Mouse (Mus musculus) limb, embryonic 14.5 days (tissue): Measurements from ENCODE around the gene Tns1. TPM values are rescaled to one million over a fixed set of nuclear protein-coding genes. Genes with fewer than 3 reads are reported as not detected.
A peak's percentile ranks its signal among the peaks of the same experiment; 100 is the strongest.

Experiments
- ATAC-seq: fragments of 200-750 bp; cut with Nextera tagmentation; 2 replicates; pipeline ENCODE4 v1.8.0; 2017; ENCODE audit warnings: low read depth, moderate number of reproducible peaks, moderate TSS enrichment; ENCODE audit not compliant: low FRiP score
- DNase-seq: peaks from one replicate; pipeline ENCODE4 v3.0.0-alpha.2; 2015; ENCODE audit warnings: low spot score
- H3K27ac ChIP-seq: fragments of 300-500 bp; sonication (generic); replicated peaks from 2 replicates; pipeline ENCODE4 v1.5.1; 2014; ENCODE audit warnings: low read depth, mild to moderate bottlenecking, low read length, moderate library complexity, mixed read lengths
- H3K27me3 ChIP-seq: fragments of 300-500 bp; sonication (generic); 2 replicates; pipeline ENCODE4 v1.6.1; 2014; ENCODE audit warnings: low read length, mixed read lengths; ENCODE audit not compliant: control insufficient read depth, insufficient read depth
- H3K36me3 ChIP-seq: fragments of 300-500 bp; sonication (generic); 2 replicates; pipeline ENCODE4 v1.6.1; 2014; ENCODE audit warnings: mild to moderate bottlenecking, low read length, moderate library complexity, mixed read lengths; ENCODE audit not compliant: control insufficient read depth, insufficient read depth
- H3K4me1 ChIP-seq: fragments of 300-500 bp; sonication (generic); 2 replicates; pipeline ENCODE4 v1.6.1; 2014; ENCODE audit warnings: antibody characterized with exemption, low read length, mixed read lengths; ENCODE audit not compliant: control insufficient read depth, insufficient read depth
- H3K4me2 ChIP-seq: fragments of 300-500 bp; sonication (generic); replicated peaks from 2 replicates; pipeline ENCODE4 v1.6.1; 2014; ENCODE audit warnings: low read depth, mild to moderate bottlenecking, low read length, moderate library complexity; ENCODE audit not compliant: severe bottlenecking
- H3K4me3 ChIP-seq: fragments of 300-500 bp; sonication (generic); replicated peaks from 2 replicates; pipeline ENCODE4 v1.5.1; 2014; ENCODE audit warnings: low read length
- H3K9ac ChIP-seq: fragments of 300-500 bp; sonication (generic); 2 replicates; pipeline ENCODE4 v1.6.1; 2014; ENCODE audit warnings: mild to moderate bottlenecking, low read depth, low read length, moderate library complexity; ENCODE audit not compliant: severe bottlenecking
- H3K9me3 ChIP-seq: fragments of 300-500 bp; sonication (generic); 2 replicates; pipeline ENCODE4 v1.6.1; 2016; ENCODE audit warnings: low read length; ENCODE audit not compliant: control insufficient read depth
- POLR2A ChIP-seq: fragments of 200-500 bp; IDR thresholded peaks from 2 replicates; pipeline ENCODE4 v1.8.0; 2012; ENCODE audit warnings: inconsistent platforms, mild to moderate bottlenecking, moderate library complexity, borderline replicate concordance; ENCODE audit not compliant: insufficient read depth, insufficient read length; ENCODE audit errors: extremely low read depth
- WGBS: fragments of 180-500 bp; shearing (Covaris S2); extraction: QIAGEN DNeasy Blood & Tissue Kit; methylation state at CpG from one replicate; pipeline ENCODE4 v1.1.7; 2014; 5-methylcytosine and 5-hydroxymethylcytosine counted together
- polyA plus RNA-seq, 2 experiments: library from polyadenylated mRNA; depleted of rRNA in 1 of 2; stranded (reverse) in 1 of 2; unstranded in 1 of 2; fragments of >200 nt; fragmentation: Nextera tagmentation in 1 of 2; extraction: Ambion mirVana in 1 of 2; gene quantifications; 2 replicates each; pipeline versions ENCODE4 v1.2.1 to v1.2.3; 2012 to 2014

Tns1 gene
- polyA plus RNA-seq, 2 experiments = 38.0 to 51.3 TPM

- Histone ChIP-seq H3K27ac (peak overlapping the region; percentile 96), H3K9ac (peak overlapping the region; percentile 49), H3K4me1 (peaks cover 36% of the 10 kb centered on the region), H3K36me3 (peaks cover 2% of the 10 kb centered on the region; the same call in 1 of the 2 replicates), H3K9me3 (no peaks in the 10 kb centered on the region), H3K27me3 (no peaks in the 10 kb centered on the region), H3K4me2 (peak overlapping the region; percentile 41), H3K4me3 (peak overlapping the region; percentile 22)
- 9% methylated on average over 12 of the region's 12 CpGs for WGBS
- ATAC-seq (peak; percentile 89), DNase-seq (peak; percentile 93)
- TF ChIP-seq POLR2A = no peak
Observed at GRCm38 (mm10) chr1:73962668-73963371, 161.4 kb downstream of the Tns1 start.

GRCm38 (mm10) chr1:73962049-73962448 is 162.2 kb downstream of the Tns1 start:
- no peak for TF ChIP-seq POLR2A
- Histone ChIP-seq H3K27me3 (no peaks in the 10 kb centered on the region), H3K4me2 (peak overlapping the region; percentile 41), H3K4me3 (peak overlapping the region; percentile 22; the same call in 1 of the 2 replicates), H3K36me3 (no peaks in the 10 kb centered on the region; the same call in 1 of the 2 replicates), H3K9ac (no peak overlapping the region), H3K27ac (peak overlapping the region; percentile 96; the same call in 1 of the 2 replicates), H3K4me1 (peaks cover 37% of the 10 kb centered on the region), H3K9me3 (no peaks in the 10 kb centered on the region)
- 88% methylated on average over 5 of the region's 5 CpGs for WGBS
- DNase-seq (no peak), ATAC-seq (no peak)

DNA sequence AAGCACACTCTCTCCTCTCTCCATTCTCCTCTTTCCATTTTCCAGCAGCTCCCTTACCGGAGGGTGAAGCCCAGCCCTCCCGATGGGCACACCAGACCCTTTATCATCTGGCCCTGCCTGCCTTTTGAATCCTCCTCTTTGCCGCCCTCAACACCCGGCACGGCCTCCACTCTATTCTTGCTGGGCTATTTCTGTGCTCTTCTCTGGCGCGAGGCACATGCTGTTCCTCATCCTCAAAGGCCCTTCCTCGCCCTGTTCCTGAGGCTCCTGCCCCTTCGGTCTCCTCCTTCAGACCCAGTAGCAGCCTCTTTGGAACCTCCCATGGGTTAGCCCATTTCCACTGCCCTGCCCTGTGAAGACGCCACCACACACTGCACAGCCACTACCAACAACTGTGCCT is 164.5 kb downstream of the Tns1 start:
- H3K27me3 ChIP-seq = no peaks in the 10 kb centered on the region
- TF ChIP-seq POLR2A = no peak
- peaks cover 57% of the 10 kb centered on the region for H3K4me1 ChIP-seq
- H3K4me3 ChIP-seq = no peak overlapping the region
- no peaks in the 10 kb centered on the region; the same call in 1 of the 2 replicates for H3K36me3 ChIP-seq
- ATAC-seq = no peak
- H3K9me3 ChIP-seq = no peaks in the 10 kb centered on the region
- H3K27ac ChIP-seq = no peak overlapping the region
- whole genome bisulfite sequencing = 96% methylated on average over 10 of the region's 10 CpGs
- no peak overlapping the region for H3K9ac ChIP-seq
- DNase-seq = no peak
- H3K4me2 ChIP-seq = no peak overlapping the region

GRCm38 (mm10) chr1:73959344-73959743 is 164.9 kb downstream of the Tns1 start:
- Histone ChIP-seq H3K9ac (no peak overlapping the region), H3K27ac (no peak overlapping the region), H3K27me3 (no peaks in the 10 kb centered on the region), H3K4me2 (no peak overlapping the region), H3K4me3 (no peak overlapping the region), H3K9me3 (no peaks in the 10 kb centered on the region), H3K36me3 (no peaks in the 10 kb centered on the region; the same call in 1 of the 2 replicates), H3K4me1 (peaks cover 56% of the 10 kb centered on the region)
- ATAC-seq = no peak
- TF ChIP-seq POLR2A = no peak
- 89% methylated on average over 6 of the region's 6 CpGs for WGBS
- no peak for DNase-seq

DNA sequence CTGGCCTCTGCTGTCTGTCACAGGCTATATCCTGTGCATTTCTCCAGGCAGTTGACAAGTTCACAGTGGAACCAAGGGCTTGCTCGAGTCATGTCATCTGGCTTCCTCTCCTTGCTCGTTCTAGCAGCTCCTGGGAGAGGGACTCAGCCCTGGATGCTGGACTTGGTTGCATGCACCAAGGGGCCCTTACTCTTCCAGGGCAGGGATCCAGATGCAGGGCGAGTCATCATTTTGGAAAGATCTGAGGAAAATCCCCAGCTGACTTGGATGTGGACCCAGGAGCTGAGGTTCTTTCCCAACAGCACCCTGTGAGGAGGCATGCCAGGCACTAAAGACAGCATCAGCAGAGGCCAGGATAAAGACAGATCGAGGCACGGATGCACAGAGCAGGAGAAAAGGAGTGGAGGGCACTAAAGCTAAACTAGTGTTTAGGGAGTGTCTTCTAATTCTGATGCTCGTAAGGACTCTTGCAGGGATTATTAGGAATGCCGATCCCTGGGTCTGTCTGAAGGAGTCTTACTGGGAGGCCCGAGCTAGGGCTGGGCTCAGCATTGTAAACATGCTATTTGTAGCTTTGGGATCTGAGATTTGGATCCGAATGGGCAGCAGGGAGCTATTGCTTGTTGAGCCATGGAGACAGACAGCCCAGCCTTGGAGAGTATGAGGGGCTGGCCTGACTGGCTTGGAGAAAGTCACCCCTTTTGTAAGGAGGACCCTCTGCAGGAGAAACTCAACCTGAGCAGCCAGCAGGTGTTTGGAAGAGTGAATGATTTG is 165.9 kb downstream of the Tns1 start:
- no peaks in the 10 kb centered on the region for H3K27me3 ChIP-seq
- H3K9ac ChIP-seq = no peak overlapping the region
- no peak for TF ChIP-seq POLR2A
- no peaks in the 10 kb centered on the region for H3K9me3 ChIP-seq
- WGBS = 50% methylated on average over 9 of the region's 9 CpGs
- no peak overlapping the region for H3K4me2 ChIP-seq
- no peak for ATAC-seq
- no peak overlapping the region for H3K4me3 ChIP-seq
- H3K4me1 ChIP-seq = peaks cover 47% of the 10 kb centered on the region
- no peak overlapping the region for H3K27ac ChIP-seq
- peaks cover 6% of the 10 kb centered on the region for H3K36me3 ChIP-seq
- no peak for DNase-seq
